Mouse (Mus musculus) midbrain, embryonic 16.5 days (tissue): Measurements from ENCODE around the gene Evc. TPM values are rescaled to one million over a fixed set of nuclear protein-coding genes. Genes with fewer than 3 reads are reported as not detected.

Source experiments
- ATAC-seq: fragments of 200-750 bp; cut with Nextera tagmentation; 2 replicates; pipeline ENCODE4 v1.8.0; 2017; ENCODE audit warnings: moderate TSS enrichment
- H3K27ac ChIP-seq: fragments of 300-500 bp; sonication (generic); 2 replicates; pipeline ENCODE4 v1.5.1; 2014; ENCODE audit warnings: mild to moderate bottlenecking, low read length, mixed read lengths
- H3K27me3 ChIP-seq: fragments of 300-500 bp; sonication (generic); 2 replicates; pipeline ENCODE4 v1.6.1; 2014; ENCODE audit warnings: low read depth, low read length, mixed read lengths; ENCODE audit not compliant: control insufficient read depth, insufficient read depth
- H3K36me3 ChIP-seq: fragments of 300-500 bp; sonication (generic); 2 replicates; pipeline ENCODE4 v1.6.1; 2014; ENCODE audit warnings: mild to moderate bottlenecking, low read length, moderate library complexity, mixed read lengths; ENCODE audit not compliant: control insufficient read depth, insufficient read depth
- H3K4me1 ChIP-seq: fragments of 300-500 bp; sonication (generic); 2 replicates; pipeline ENCODE4 v1.6.1; 2014; ENCODE audit warnings: mild to moderate bottlenecking, low read length, mixed read lengths; ENCODE audit not compliant: control insufficient read depth, insufficient read depth
- H3K4me2 ChIP-seq: fragments of 300-500 bp; sonication (generic); 2 replicates; pipeline ENCODE4 v1.6.1; 2014; ENCODE audit warnings: mild to moderate bottlenecking, low read length, mixed read lengths
- H3K4me3 ChIP-seq: fragments of 300-500 bp; sonication (generic); 2 replicates; pipeline ENCODE4 v1.5.1; 2014; ENCODE audit warnings: low read depth, mild to moderate bottlenecking, low read length, moderate library complexity, mixed read lengths
- H3K9ac ChIP-seq: fragments of 300-500 bp; sonication (generic); 2 replicates; pipeline ENCODE4 v1.6.1; 2014; ENCODE audit warnings: low read depth, low read length, mixed read lengths
- H3K9me3 ChIP-seq: fragments of 300-500 bp; sonication (generic); replicated peaks from 2 replicates; pipeline ENCODE4 v1.6.1; 2014; ENCODE audit warnings: mild to moderate bottlenecking, low read length, mixed read lengths; ENCODE audit not compliant: control insufficient read depth, poor library complexity, severe bottlenecking
- WGBS: fragments of 180-500 bp; shearing (Covaris S2); extraction: QIAGEN DNeasy Blood & Tissue Kit; methylation state at CpG from one replicate; pipeline ENCODE4 v1.1.7; 2014; 5-methylcytosine and 5-hydroxymethylcytosine counted together
- polyA plus RNA-seq: library from polyadenylated mRNA; unstranded; fragments of >200 nt; fragmentation: Nextera tagmentation; extraction: Ambion mirVana; gene quantifications from 2 replicates; pipeline ENCODE4 v1.2.1, GENCODE M21; 2015

The Evc gene
- polyA plus RNA-seq, 1 experiment from 2014 or later = 3.5 TPM

GRCm38 (mm10) chr5:37289236-37289635 lies 47.5 kb downstream of the Evc start:
- H3K9me3 ChIP-seq = no peaks in the 10 kb centered on the region
- peaks cover 38% of the 10 kb centered on the region for H3K36me3 ChIP-seq
- no peak overlapping the region for H3K27ac ChIP-seq
- no peak overlapping the region for H3K9ac ChIP-seq
- no peak overlapping the region for H3K4me2 ChIP-seq
- H3K27me3 ChIP-seq = no peaks in the 10 kb centered on the region
- ATAC-seq = peak; percentile 33
- 23% methylated on average over 3 of the region's 3 CpGs for WGBS
- H3K4me3 ChIP-seq = no peak overlapping the region
- H3K4me1 ChIP-seq = no peaks in the 10 kb centered on the region

- Histone ChIP-seq H3K9me3 (no peaks in the 10 kb centered on the region), H3K4me1 (no peaks in the 10 kb centered on the region), H3K4me3 (no peak overlapping the region), H3K4me2 (no peak overlapping the region), H3K36me3 (peaks cover 44% of the 10 kb centered on the region), H3K9ac (no peak overlapping the region), H3K27me3 (no peaks in the 10 kb centered on the region), H3K27ac (no peak overlapping the region)
- WGBS = 80% methylated on average over 3 of the region's 3 CpGs
- ATAC-seq = peak; percentile 50
Observed at GRCm38 (mm10) chr5:37288374-37288773, 48.3 kb downstream of the Evc start.

- WGBS = 92% methylated on average over 11 of the region's 11 CpGs
- Histone ChIP-seq H3K36me3 (peaks cover 68% of the 10 kb centered on the region), H3K27me3 (no peaks in the 10 kb centered on the region), H3K4me3 (no peak overlapping the region), H3K4me1 (no peaks in the 10 kb centered on the region), H3K9me3 (no peaks in the 10 kb centered on the region), H3K9ac (no peak overlapping the region), H3K27ac (no peak overlapping the region), H3K4me2 (no peak overlapping the region)
- no peak for ATAC-seq
Observed at GRCm38 (mm10) chr5:37281021-37281420, 55.7 kb downstream of the Evc start.

GRCm38 (mm10) chr5:37263816-37264215 lies 72.9 kb downstream of the Evc start:
- no peaks in the 10 kb centered on the region for H3K9me3 ChIP-seq

GRCm38 (mm10) chr5:37261734-37262133 lies 75.0 kb downstream of the Evc start:
- Histone ChIP-seq H3K4me2 (no peak overlapping the region), H3K9me3 (no peaks in the 10 kb centered on the region), H3K4me3 (no peak overlapping the region), H3K9ac (no peak overlapping the region), H3K27me3 (no peaks in the 10 kb centered on the region), H3K4me1 (peaks cover 51% of the 10 kb centered on the region), H3K27ac (no peak overlapping the region), H3K36me3 (peaks cover 6% of the 10 kb centered on the region; the same call in 1 of the 2 replicates)
- 38% methylated on average over 5 of the region's 5 CpGs for WGBS
- ATAC-seq = no peak

More at GRCm38 (mm10) chr5:37263816-37264215, 72.9 kb downstream of the Evc start:
- Histone ChIP-seq H3K9ac (no peak overlapping the region), H3K4me3 (no peak overlapping the region), H3K27ac (no peak overlapping the region), H3K4me2 (no peak overlapping the region), H3K36me3 (peaks cover 18% of the 10 kb centered on the region), H3K4me1 (peaks cover 34% of the 10 kb centered on the region), H3K27me3 (no peaks in the 10 kb centered on the region)
- no peak for ATAC-seq
- 50% methylated on average over 6 of the region's 6 CpGs for WGBS

GRCm38 (mm10) chr5:37257243-37257642 lies 79.5 kb downstream of the Evc start:
- 59% methylated on average over 5 of the region's 5 CpGs for WGBS
- H3K27me3 ChIP-seq = no peaks in the 10 kb centered on the region
- peaks cover 53% of the 10 kb centered on the region for H3K4me1 ChIP-seq
- H3K9me3 ChIP-seq = no peaks in the 10 kb centered on the region
- H3K4me2 ChIP-seq = no peak overlapping the region
- no peak overlapping the region for H3K4me3 ChIP-seq
- H3K36me3 ChIP-seq = no peaks in the 10 kb centered on the region
- no peak overlapping the region for H3K27ac ChIP-seq
- no peak overlapping the region for H3K9ac ChIP-seq
- ATAC-seq = no peak

- no peaks in the 10 kb centered on the region for H3K36me3 ChIP-seq
- H3K9me3 ChIP-seq = no peaks in the 10 kb centered on the region
- H3K4me3 ChIP-seq = no peak overlapping the region
- no peak overlapping the region for H3K4me2 ChIP-seq
- 71% methylated on average over 7 of the region's 7 CpGs for WGBS
- H3K27me3 ChIP-seq = no peaks in the 10 kb centered on the region
- peaks cover 49% of the 10 kb centered on the region for H3K4me1 ChIP-seq
- ATAC-seq = no peak
- H3K27ac ChIP-seq = no peak overlapping the region
- no peak overlapping the region for H3K9ac ChIP-seq
Observed at GRCm38 (mm10) chr5:37256823-37257222, 79.9 kb downstream of the Evc start.

DNA sequence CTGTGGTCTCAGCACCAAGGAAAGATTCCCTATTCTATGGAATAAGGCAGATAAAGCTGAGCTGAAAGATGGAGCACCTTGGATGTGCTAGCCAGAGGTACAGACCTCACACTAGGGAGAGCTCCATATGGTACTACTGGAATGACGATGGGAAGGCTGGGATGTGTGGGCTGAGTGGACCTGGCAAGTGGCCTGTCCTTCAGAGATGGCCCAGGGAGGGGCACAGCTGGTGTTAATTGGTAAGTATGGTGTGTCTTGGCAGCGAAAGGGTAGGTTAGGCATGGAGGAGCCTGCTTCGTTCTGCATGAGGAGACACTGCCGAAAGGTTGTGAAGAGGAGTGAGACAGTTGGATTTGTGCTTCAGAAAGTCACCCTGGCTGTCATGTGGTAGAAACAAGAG lies 82.2 kb downstream of the Evc start:
- ATAC-seq = no peak

GRCm38 (mm10) chr5:37252101-37252804 lies 84.4 kb downstream of the Evc start:
- Histone ChIP-seq H3K9me3 (no peaks in the 10 kb centered on the region), H3K4me1 (peaks cover 66% of the 10 kb centered on the region), H3K9ac (no peak overlapping the region), H3K36me3 (no peaks in the 10 kb centered on the region), H3K27ac (no peak overlapping the region), H3K27me3 (no peaks in the 10 kb centered on the region), H3K4me3 (no peak overlapping the region), H3K4me2 (no peak overlapping the region)
- 82% methylated on average over 9 of the region's 9 CpGs for WGBS
- ATAC-seq = no peak

More for the DNA sequence above, 82.2 kb downstream of the Evc start:
- Histone ChIP-seq H3K27me3 (no peaks in the 10 kb centered on the region), H3K4me2 (no peak overlapping the region), H3K9ac (no peak overlapping the region), H3K4me3 (no peak overlapping the region), H3K4me1 (peaks cover 59% of the 10 kb centered on the region), H3K36me3 (no peaks in the 10 kb centered on the region), H3K9me3 (no peaks in the 10 kb centered on the region), H3K27ac (no peak overlapping the region)
- WGBS = 83% methylated on average over 4 of the region's 4 CpGs
